Mouse (Mus musculus): Measurements from ENCODE around the gene Syvn1. TPM values are rescaled to one million over a fixed set of nuclear protein-coding genes. Genes with fewer than 3 reads are reported as not detected.

The Syvn1 gene
- polyA plus RNA-seq, 1 experiment from 2014 or later, result 11.6 TPM

GRCm38 (mm10) chr19:6097847-6098246, 51.5 kb downstream of the Syvn1 start:
- Histone ChIP-seq H3K9me3 (replicated peaks) (no peaks in the 10 kb centered on the region), H3K36me3 (peaks cover 68% of the 10 kb centered on the region), H3K27me3 (no peaks in the 10 kb centered on the region), H3K4me2 (no peak overlapping the region), H3K4me1 (replicated peaks) (peaks cover 27% of the 10 kb centered on the region), H3K9ac (no peak overlapping the region), H3K27ac (no peak overlapping the region), H3K4me3 (replicated peaks) (no peak overlapping the region)
- DNase-seq (no peak), ATAC-seq (ENCODE audit: low read depth) (no peak)
- 56% methylated on average over 3 of the region's 3 CpGs for WGBS (ENCODE audit: insufficient replicate concordance)

GRCm38 (mm10) chr19:6101186-6101585, 54.8 kb downstream of the Syvn1 start:
- Histone ChIP-seq H3K27me3 (no peaks in the 10 kb centered on the region), H3K4me1 (replicated peaks) (peaks cover 59% of the 10 kb centered on the region), H3K9me3 (replicated peaks) (no peaks in the 10 kb centered on the region), H3K36me3 (peaks cover 34% of the 10 kb centered on the region), H3K27ac (no peak overlapping the region), H3K9ac (no peak overlapping the region), H3K4me3 (replicated peaks) (no peak overlapping the region), H3K4me2 (no peak overlapping the region)
- no peak for DNase-seq
- no peak for ATAC-seq (ENCODE audit: low read depth)
- 72% methylated on average over 6 of the region's 6 CpGs for WGBS (ENCODE audit: insufficient replicate concordance)

GRCm38 (mm10) chr19:6102169-6102853, 55.9 kb downstream of the Syvn1 start:
- H3K4me1 ChIP-seq (replicated peaks), result peaks cover 65% of the 10 kb centered on the region
- H3K27ac ChIP-seq, result peak overlapping the region; percentile 70
- peak; percentile 25 for DNase-seq
- H3K27me3 ChIP-seq, result no peaks in the 10 kb centered on the region
- H3K9me3 ChIP-seq (replicated peaks), result no peaks in the 10 kb centered on the region
- no peak overlapping the region for H3K4me2 ChIP-seq
- H3K9ac ChIP-seq, result peak overlapping the region; percentile 29; the same call in 1 of the 2 replicates
- peaks cover 29% of the 10 kb centered on the region for H3K36me3 ChIP-seq
- WGBS (ENCODE audit: insufficient replicate concordance), result 60% methylated on average over 6 of the region's 6 CpGs
- H3K4me3 ChIP-seq (replicated peaks), result no peak overlapping the region
- ATAC-seq (ENCODE audit: low read depth), result peak; percentile 93

Small RNA genes lying within 50 kb of the gene (microRNA-seq; reads per million reads assigned to microRNA genes)
- 1.2 reads per million for gene Mir6988

Other genes with a start within 250 kb of the Syvn1 start
- 13.9 and 15.8 TPM in 2 replicates for gene Frmd8, start 171.3 kb upstream of the Syvn1 start, polyA plus RNA-seq (2015; fragmentation: Nextera tagmentation; extraction: Ambion mirVana)
- gene Slc25a45, start 168.8 kb upstream of the Syvn1 start, polyA plus RNA-seq (2015; fragmentation: Nextera tagmentation; extraction: Ambion mirVana), result 5.7 and 6.8 TPM in 2 replicates
- gene Tigd3, start 152.4 kb upstream of the Syvn1 start, polyA plus RNA-seq (2015; fragmentation: Nextera tagmentation; extraction: Ambion mirVana), result 2.5 TPM in 2 replicates
- gene Dpf2, start 133.6 kb upstream of the Syvn1 start, polyA plus RNA-seq (2015; fragmentation: Nextera tagmentation; extraction: Ambion mirVana), result 56.7 and 60.0 TPM in 2 replicates
- 2.7 and 3.0 TPM in 2 replicates for gene Cdc42ep2, start 121.8 kb upstream of the Syvn1 start, polyA plus RNA-seq (2015; fragmentation: Nextera tagmentation; extraction: Ambion mirVana)
- gene Pola2, start 82.4 kb upstream of the Syvn1 start, polyA plus RNA-seq (2015; fragmentation: Nextera tagmentation; extraction: Ambion mirVana), result 62.2 and 69.8 TPM in 2 replicates
- gene Slc22a20, start 60.4 kb upstream of the Syvn1 start, polyA plus RNA-seq (2015; fragmentation: Nextera tagmentation; extraction: Ambion mirVana), result not detected in 2 replicates
- 21.9 and 26.3 TPM in 2 replicates for gene Capn1, start 30.7 kb upstream of the Syvn1 start, polyA plus RNA-seq (2015; fragmentation: Nextera tagmentation; extraction: Ambion mirVana)
- gene Mrpl49, start 11.2 kb downstream of the Syvn1 start, polyA plus RNA-seq (2015; fragmentation: Nextera tagmentation; extraction: Ambion mirVana), result 50.2 and 59.4 TPM in 2 replicates
- gene Fau, start 11.3 kb downstream of the Syvn1 start, polyA plus RNA-seq (2015; fragmentation: Nextera tagmentation; extraction: Ambion mirVana), result 639 and 696 TPM in 2 replicates
- gene Znhit2, start 14.6 kb downstream of the Syvn1 start, polyA plus RNA-seq (2015; fragmentation: Nextera tagmentation; extraction: Ambion mirVana), result 22.1 and 23.2 TPM in 2 replicates
- 30.6 and 33.2 TPM in 2 replicates for gene Tm7sf2, start 21.8 kb downstream of the Syvn1 start, polyA plus RNA-seq (2015; fragmentation: Nextera tagmentation; extraction: Ambion mirVana)
- gene Vps51, start 30.7 kb downstream of the Syvn1 start, polyA plus RNA-seq (2015; fragmentation: Nextera tagmentation; extraction: Ambion mirVana), result 29.1 and 31.6 TPM in 2 replicates
- not detected in 2 replicates for gene Tmem262, start 33.5 kb downstream of the Syvn1 start, polyA plus RNA-seq (2015; fragmentation: Nextera tagmentation; extraction: Ambion mirVana)
- 0.49 and 0.80 TPM in 2 replicates for gene Gm28374, start 35.7 kb downstream of the Syvn1 start, polyA plus RNA-seq (2015; fragmentation: Nextera tagmentation; extraction: Ambion mirVana)
- 22.6 and 23.5 TPM in 2 replicates for gene Zfpl1, start 38.4 kb downstream of the Syvn1 start, polyA plus RNA-seq (2015; fragmentation: Nextera tagmentation; extraction: Ambion mirVana)
- 34.2 and 39.3 TPM in 2 replicates for gene Cdca5, start 38.4 kb downstream of the Syvn1 start, polyA plus RNA-seq (2015; fragmentation: Nextera tagmentation; extraction: Ambion mirVana)
- gene AC131692.1, start 47.8 kb downstream of the Syvn1 start, polyA plus RNA-seq (2015; fragmentation: Nextera tagmentation; extraction: Ambion mirVana), result 0.30 and 0.32 TPM in 2 replicates
- gene Naaladl1, start 59.2 kb downstream of the Syvn1 start, polyA plus RNA-seq (2015; fragmentation: Nextera tagmentation; extraction: Ambion mirVana), result 2.2 and 2.6 TPM in 2 replicates
- 27.5 and 27.9 TPM in 2 replicates for gene Sac3d1, start 72.1 kb downstream of the Syvn1 start, polyA plus RNA-seq (2015; fragmentation: Nextera tagmentation; extraction: Ambion mirVana)
- 46.5 and 48.5 TPM in 2 replicates for gene Snx15, start 81.7 kb downstream of the Syvn1 start, polyA plus RNA-seq (2015; fragmentation: Nextera tagmentation; extraction: Ambion mirVana)
- 0.12 and 0.29 TPM in 2 replicates for gene Batf2, start 94.4 kb downstream of the Syvn1 start, polyA plus RNA-seq (2015; fragmentation: Nextera tagmentation; extraction: Ambion mirVana)
- gene Arl2, start 95.0 kb downstream of the Syvn1 start, polyA plus RNA-seq (2015; fragmentation: Nextera tagmentation; extraction: Ambion mirVana), result 37.1 and 38.0 TPM in 2 replicates
- gene Majin, start 137.8 kb downstream of the Syvn1 start, polyA plus RNA-seq (2015; fragmentation: Nextera tagmentation; extraction: Ambion mirVana), result not detected in 2 replicates
- gene Gpha2, start 179.8 kb downstream of the Syvn1 start, polyA plus RNA-seq (2015; fragmentation: Nextera tagmentation; extraction: Ambion mirVana), result 0.17 TPM in 1 of 2 replicates, not detected in the other
- gene Ppp2r5b, start 189.3 kb downstream of the Syvn1 start, polyA plus RNA-seq (2015; fragmentation: Nextera tagmentation; extraction: Ambion mirVana), result 3.5 and 4.9 TPM in 2 replicates
- gene Atg2a, start 195.1 kb downstream of the Syvn1 start, polyA plus RNA-seq (2015; fragmentation: Nextera tagmentation; extraction: Ambion mirVana), result 4.1 and 4.8 TPM in 2 replicates
- 68.8 and 72.6 TPM in 2 replicates for gene Ehd1, start 230.1 kb downstream of the Syvn1 start, polyA plus RNA-seq (2015; fragmentation: Nextera tagmentation; extraction: Ambion mirVana)

All from liver, embryonic 13.5 days (tissue).